Comparison of ENCODE assay signal across 7 mouse cellular contexts in genomic region chr7:12835193-12835671, GRCm38 (mm10). TPM values are rescaled to one million over a fixed set of nuclear protein-coding genes. Genes with fewer than 3 reads are reported as not detected.
DNase-seq lines count a peak whose midpoint lies in the region; ATAC-seq and TF ChIP-seq lines count a peak whose summit lies in the region.

No protein-coding gene starts in this region.

- no peak for ATAC-seq in heart, embryonic 13.5 days (ENCODE audit: extremely low read depth, insufficient number of reproducible peaks, low FRiP score, low TSS enrichment)

- no peak for TF ChIP-seq CTCF in thymus, adult 2 months (IDR thresholded peaks at IDR 0.05; ENCODE audit: borderline replicate concordance, control insufficient read depth, extremely low read depth, insufficient read depth, low read length, poor library complexity)

- H3K27ac ChIP-seq in thymus, adult 2 months (ENCODE audit: control insufficient read depth, insufficient read depth, low read length): peak overlapping the region; percentile 66
- peak overlapping the region; percentile 74 for H3K27ac ChIP-seq in heart, embryonic 13.5 days (replicated peaks)

- 47% methylated on average over 13 of the region's 13 CpGs for WGBS in thymus, adult 2 months
- 46% methylated on average over 13 of the region's 13 CpGs for WGBS in heart, embryonic 13.5 days

- H3K4me1 ChIP-seq in thymus, adult 2 months (replicated peaks; ENCODE audit: control insufficient read depth, insufficient read depth, low read length): peaks cover 6% of the 10 kb centered on the region
- peaks cover 10% of the 10 kb centered on the region; the same call in 1 of the 2 replicates for H3K4me1 ChIP-seq in heart, embryonic 13.5 days

- H3K9ac ChIP-seq in heart, embryonic 13.5 days: peak overlapping the region; percentile 86

- H3K4me3 ChIP-seq in thymus, adult 2 months (ENCODE audit: control insufficient read depth, insufficient read depth, low read length): peak overlapping the region; percentile 82
- H3K4me3 ChIP-seq in heart, embryonic 13.5 days: peak overlapping the region; percentile 72

- no peak for DNase-seq in thymus, adult 2 months
- DNase-seq in thymus, postnatal 0 days (ENCODE audit: low spot score): no peak
- DNase-seq in cerebellum, postnatal 10 days: peak; percentile 52 to 59
- peak; percentile 51 for DNase-seq in kidney, postnatal 10 days
- DNase-seq in lung, postnatal 36 days: peak; percentile 60
- peak; percentile 61 for DNase-seq in testis, postnatal 10 days (ENCODE audit: low spot score)

- H3K4me2 ChIP-seq in heart, embryonic 13.5 days: peak overlapping the region; percentile 71

- H3K36me3 ChIP-seq in thymus, adult 2 months (ENCODE audit: control insufficient read depth, insufficient read depth, low read length): peaks cover 23% of the 10 kb centered on the region
- peaks cover 42% of the 10 kb centered on the region for H3K36me3 ChIP-seq in heart, embryonic 13.5 days

- TF ChIP-seq POLR2A in thymus, adult 2 months (IDR thresholded peaks at IDR 0.05; ENCODE audit: control insufficient read depth, extremely low read depth, insufficient read depth, low read length, poor library complexity): no peak

- H3K27me3 ChIP-seq in thymus, adult 2 months (ENCODE audit: control insufficient read depth, insufficient read depth, low read length): no peaks in the 10 kb centered on the region
- H3K27me3 ChIP-seq in heart, embryonic 13.5 days (replicated peaks): no peaks in the 10 kb centered on the region

- H3K9me3 ChIP-seq in heart, embryonic 13.5 days: peaks cover 40% of the 10 kb centered on the region

RNA-seq across cellular contexts. Expression of gene Zfp110, which starts 0.7 kb away (rescaled TPM):
- polyA plus RNA-seq in thymus, adult 2 months (2012; rRNA removed): 16.9 and 17.6 TPM in 2 replicates
- polyA plus RNA-seq in thymus, postnatal 0 days (2015; fragmentation: Nextera tagmentation; extraction: Ambion mirVana): 34.5 and 36.7 TPM in 2 replicates
- 19.0 and 21.0 TPM in 2 replicates for polyA plus RNA-seq in heart, embryonic 13.5 days (2015; fragmentation: Nextera tagmentation; extraction: Ambion mirVana)

RNA-seq across cellular contexts. Expression of gene Zfp329, which starts 16.6 kb away (rescaled TPM):
- 4.1 and 4.2 TPM in 2 replicates for polyA plus RNA-seq in thymus, adult 2 months (2012; rRNA removed)
- 11.0 and 17.6 TPM in 2 replicates for polyA plus RNA-seq in thymus, postnatal 0 days (2015; fragmentation: Nextera tagmentation; extraction: Ambion mirVana)
- polyA plus RNA-seq in heart, embryonic 13.5 days (2015; fragmentation: Nextera tagmentation; extraction: Ambion mirVana): 10.2 and 11.6 TPM in 2 replicates

RNA-seq across cellular contexts. Expression of gene Zscan18, which starts 31.8 kb away (rescaled TPM):
- 2.7 and 2.9 TPM in 2 replicates for polyA plus RNA-seq in thymus, adult 2 months (2012; rRNA removed)
- 1.2 and 1.5 TPM in 2 replicates for polyA plus RNA-seq in thymus, postnatal 0 days (2015; fragmentation: Nextera tagmentation; extraction: Ambion mirVana)
- 6.5 and 8.2 TPM in 2 replicates for polyA plus RNA-seq in heart, embryonic 13.5 days (2015; fragmentation: Nextera tagmentation; extraction: Ambion mirVana)

RNA-seq across cellular contexts. Expression of gene Zfp128, which starts 45.7 kb away (rescaled TPM):
- 1.7 and 2.2 TPM in 2 replicates for polyA plus RNA-seq in thymus, adult 2 months (2012; rRNA removed)
- 1.9 and 2.4 TPM in 2 replicates for polyA plus RNA-seq in thymus, postnatal 0 days (2015; fragmentation: Nextera tagmentation; extraction: Ambion mirVana)
- 2.3 and 3.2 TPM in 2 replicates for polyA plus RNA-seq in heart, embryonic 13.5 days (2015; fragmentation: Nextera tagmentation; extraction: Ambion mirVana)

Comparison
In these comparisons a context has a peak if more than half of its experiments do, and no peak if none do; other contexts are left out.
1. DNase-seq: peak in cerebellum, postnatal 10 days (2 of 2), kidney, postnatal 10 days (single experiment), lung, postnatal 36 days (single experiment) and testis, postnatal 10 days (single experiment); none in thymus, adult 2 months (single experiment) and thymus, postnatal 0 days (single experiment).